Mouse (Mus musculus) stomach, embryonic 15.5 days (tissue): ENCODE measurements around the gene Cebpb. TPM values are rescaled to one million over a fixed set of nuclear protein-coding genes. Genes with fewer than 3 reads are reported as not detected.

ENCODE experiments used
- ATAC-seq: fragments of 200-750 bp; cut with Nextera tagmentation; 2 replicates; pipeline ENCODE4 v1.8.0; 2017; ENCODE audit warnings: low read depth, moderate number of reproducible peaks, moderate TSS enrichment; ENCODE audit not compliant: insufficient read depth, low FRiP score
- H3K27ac ChIP-seq: fragments of 300-500 bp; sonication (generic); 2 replicates; pipeline ENCODE4 v1.5.1; 2015; ENCODE audit warnings: mild to moderate bottlenecking, inconsistent platforms
- H3K27me3 ChIP-seq: fragments of 300-500 bp; sonication (generic); replicated peaks from 2 replicates; pipeline ENCODE4 v1.6.1; 2015; ENCODE audit warnings: inconsistent platforms
- H3K36me3 ChIP-seq: fragments of 300-500 bp; sonication (generic); 2 replicates; pipeline ENCODE4 v1.6.1; 2015; ENCODE audit warnings: inconsistent platforms
- H3K4me1 ChIP-seq: fragments of 300-500 bp; sonication (generic); 2 replicates; pipeline ENCODE4 v1.6.1; 2015; ENCODE audit warnings: inconsistent platforms
- H3K4me2 ChIP-seq: fragments of 300-500 bp; sonication (generic); 2 replicates; pipeline ENCODE4 v1.6.1; 2015; ENCODE audit warnings: mild to moderate bottlenecking, inconsistent platforms
- H3K4me3 ChIP-seq: fragments of 300-500 bp; sonication (generic); replicated peaks from 2 replicates; pipeline ENCODE4 v1.5.1; 2015; ENCODE audit warnings: inconsistent platforms
- H3K9ac ChIP-seq: fragments of 300-500 bp; sonication (generic); 2 replicates; pipeline ENCODE4 v1.6.1; 2015; ENCODE audit warnings: inconsistent platforms
- H3K9me3 ChIP-seq: fragments of 300-500 bp; sonication (generic); 2 replicates; pipeline ENCODE4 v1.6.1; 2016; ENCODE audit warnings: inconsistent platforms
- WGBS: fragments of 180-500 bp; shearing (Covaris S2); methylation state at CpG from one replicate; pipeline ENCODE4 v1.1.7; 2015; 5-methylcytosine and 5-hydroxymethylcytosine counted together
- polyA plus RNA-seq: library from polyadenylated mRNA; unstranded; fragments of >200 nt; fragmentation: Nextera tagmentation; extraction: Ambion mirVana; gene quantifications from 2 replicates; pipeline ENCODE4 v1.2.1, GENCODE M21; 2015

Cebpb gene
- polyA plus RNA-seq, 1 experiment from 2014 or later = 25.4 TPM

DNA sequence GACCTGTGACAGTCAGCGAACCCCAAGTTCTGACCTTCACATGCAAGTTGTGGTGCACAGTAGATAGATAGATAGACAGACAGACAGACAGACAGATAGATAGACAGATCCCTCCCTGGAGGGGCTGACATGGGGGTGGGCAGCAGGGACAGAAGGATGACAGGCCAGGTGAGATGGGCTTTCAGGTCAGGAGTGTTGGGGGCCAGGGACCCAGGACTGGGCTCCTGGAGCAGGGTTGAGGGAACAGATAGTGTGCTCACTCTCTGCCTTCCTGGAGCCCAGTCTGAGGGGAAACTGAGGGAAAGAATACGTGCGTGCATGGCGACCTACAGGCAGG lies 1.5 kb upstream of the Cebpb start:
- Histone ChIP-seq H3K4me3 (no peak overlapping the region), H3K9me3 (no peaks in the 10 kb centered on the region), H3K27ac (no peak overlapping the region), H3K27me3 (0 out of 2 replicates have a peak, but pooled peaks cover 2% of the 10 kb centered on the region), H3K4me2 (no peak overlapping the region), H3K9ac (no peak overlapping the region; the same call in 1 of the 2 replicates), H3K36me3 (no peaks in the 10 kb centered on the region), H3K4me1 (peaks cover 24% of the 10 kb centered on the region)
- 91% methylated on average over 4 of the region's 4 CpGs for WGBS
- ATAC-seq = no peak

DNA sequence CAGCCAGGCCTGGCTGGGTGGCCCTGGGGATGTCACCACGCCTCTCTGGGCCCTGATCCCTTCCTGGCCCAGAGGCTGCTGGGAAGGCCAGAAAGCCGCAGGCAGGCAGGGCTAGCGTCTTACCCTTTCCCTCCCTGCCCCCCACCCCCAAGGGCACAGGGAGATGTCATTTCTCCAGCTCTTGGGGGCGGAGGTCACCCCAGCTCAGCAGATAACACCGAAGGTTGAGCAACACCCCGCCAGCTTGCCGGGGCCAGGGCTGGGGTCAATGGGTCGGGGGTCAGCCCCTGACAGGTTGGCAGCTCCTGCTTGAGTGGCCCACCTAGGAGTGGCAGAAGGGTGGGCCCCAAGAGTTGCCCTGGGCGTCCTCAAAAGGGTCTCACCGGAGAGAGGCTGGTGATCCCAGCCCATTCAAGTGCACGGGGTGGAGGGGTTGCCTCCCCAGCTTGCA lies 1.0 kb upstream of the Cebpb start:
- no peaks in the 10 kb centered on the region for H3K36me3 ChIP-seq
- H3K4me2 ChIP-seq = no peak overlapping the region
- H3K9ac ChIP-seq = no peak overlapping the region
- 0 out of 2 replicates have a peak, but pooled peaks cover 2% of the 10 kb centered on the region for H3K27me3 ChIP-seq
- no peak overlapping the region for H3K4me3 ChIP-seq
- no peak for ATAC-seq
- no peak overlapping the region for H3K27ac ChIP-seq
- 48% methylated on average over 11 of the region's 11 CpGs for WGBS
- H3K4me1 ChIP-seq = peaks cover 24% of the 10 kb centered on the region
- no peaks in the 10 kb centered on the region for H3K9me3 ChIP-seq

- H3K36me3 ChIP-seq = no peaks in the 10 kb centered on the region
- H3K4me1 ChIP-seq = peaks cover 24% of the 10 kb centered on the region
- H3K9ac ChIP-seq = no peak overlapping the region
- peak overlapping the region; percentile 68 for H3K4me3 ChIP-seq
- no peaks in the 10 kb centered on the region for H3K9me3 ChIP-seq
- WGBS = 23% methylated on average over 12 of the region's 12 CpGs
- H3K27ac ChIP-seq = 0 out of 2 replicates have a peak overlapping the region, but pooled peaks have one; percentile 85
- peak; percentile 9 for ATAC-seq
- peak overlapping the region; percentile 89 for H3K4me2 ChIP-seq
- H3K27me3 ChIP-seq = 0 out of 2 replicates have a peak, but pooled peaks cover 2% of the 10 kb centered on the region
These were observed 603 bp upstream of the Cebpb start for GRCm38 (mm10) chr2:167688126-167688497.

DNA sequence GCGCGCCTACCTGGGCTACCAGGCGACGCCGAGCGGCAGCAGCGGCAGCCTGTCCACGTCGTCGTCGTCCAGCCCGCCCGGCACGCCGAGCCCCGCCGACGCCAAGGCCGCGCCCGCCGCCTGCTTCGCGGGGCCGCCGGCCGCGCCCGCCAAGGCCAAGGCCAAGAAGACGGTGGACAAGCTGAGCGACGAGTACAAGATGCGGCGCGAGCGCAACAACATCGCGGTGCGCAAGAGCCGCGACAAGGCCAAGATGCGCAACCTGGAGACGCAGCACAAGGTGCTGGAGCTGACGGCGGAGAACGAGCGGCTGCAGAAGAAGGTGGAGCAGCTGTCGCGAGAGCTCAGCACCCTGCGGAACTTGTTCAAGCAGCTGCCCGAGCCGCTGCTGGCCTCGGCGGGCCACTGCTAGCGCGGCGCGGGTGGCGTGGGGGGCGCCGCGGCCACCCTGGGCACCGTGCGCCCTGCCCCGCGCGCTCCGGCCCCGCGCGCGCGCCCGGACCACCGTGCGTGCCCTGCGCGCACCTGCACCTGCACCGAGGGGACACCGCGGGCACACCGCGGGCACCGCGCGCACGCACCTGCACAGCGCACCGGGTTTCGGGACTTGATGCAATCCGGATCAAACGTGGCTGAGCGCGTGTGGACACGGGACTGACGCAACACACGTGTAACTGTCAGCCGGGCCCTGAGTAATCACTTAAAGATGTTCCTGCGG lies 945 bp downstream of the Cebpb start, which contains the start of gene Tmem189:
Gene Tmem189 (minus strand): TSS at position 322 of the 718 bp plus-strand sequence.
- Histone ChIP-seq H3K4me2 (peak within 1 kb of the TSS; percentile 89), H3K4me3 (peak within 1 kb of the TSS; percentile 68), H3K9me3 (no peaks in the 10 kb centered on the region), H3K27me3 (0 out of 2 replicates have a peak, but pooled peaks cover 2% of the 10 kb centered on the region), H3K27ac (peak within 1 kb of the TSS; percentile 85), H3K4me1 (peaks cover 24% of the 10 kb centered on the region), H3K9ac (peak within 1 kb of the TSS; percentile 50), H3K36me3 (no peaks in the 10 kb centered on the region)
- no peak for ATAC-seq
- under 1% methylated on average over 92 of the region's 99 CpGs for WGBS

DNA sequence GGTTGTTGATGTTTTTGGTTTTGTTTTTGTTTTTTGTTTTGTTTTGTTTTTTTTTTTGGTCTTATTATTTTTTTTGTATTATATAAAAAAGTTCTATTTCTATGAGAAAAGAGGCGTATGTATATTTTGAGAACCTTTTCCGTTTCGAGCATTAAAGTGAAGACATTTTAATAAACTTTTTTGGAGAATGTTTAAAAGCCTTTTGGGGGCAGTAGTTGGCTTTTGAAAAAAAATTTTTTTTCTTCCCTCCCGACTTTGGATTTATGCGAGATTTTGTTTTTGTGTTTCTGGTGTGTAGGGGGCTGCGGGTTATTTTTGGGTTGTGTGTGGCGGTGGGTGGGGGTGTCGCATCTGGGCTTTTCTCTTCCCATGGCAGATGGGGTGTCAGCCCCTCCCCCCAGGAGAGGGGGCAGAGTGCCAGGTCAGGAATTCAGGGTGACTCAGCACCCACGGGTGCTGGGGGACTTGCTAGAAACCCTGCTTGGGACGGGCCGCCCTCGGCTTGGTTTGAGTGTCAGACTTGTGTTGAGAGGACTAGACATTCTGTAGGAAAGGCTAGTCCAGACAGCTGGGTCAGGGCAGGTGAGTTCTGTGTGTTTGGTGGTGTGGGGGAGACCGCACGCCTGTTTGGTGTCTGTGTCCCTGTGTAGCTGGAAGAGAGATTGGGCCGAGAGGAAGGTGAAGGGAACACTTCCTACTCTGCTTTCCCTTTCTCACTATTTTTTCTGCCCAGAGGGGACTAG lies 1.7 kb downstream of the Cebpb start:
- Histone ChIP-seq H3K36me3 (no peaks in the 10 kb centered on the region), H3K27me3 (0 out of 2 replicates have a peak, but pooled peaks cover 2% of the 10 kb centered on the region), H3K4me2 (peak overlapping the region; percentile 89), H3K4me3 (peak overlapping the region; percentile 68), H3K9ac (0 out of 2 replicates have a peak overlapping the region, but pooled peaks have one; percentile 8), H3K4me1 (peaks cover 24% of the 10 kb centered on the region), H3K27ac (peak overlapping the region; percentile 85; the same call in 1 of the 2 replicates), H3K9me3 (no peaks in the 10 kb centered on the region)
- no peak for ATAC-seq
- WGBS = 45% methylated on average over 15 of the region's 15 CpGs

DNA sequence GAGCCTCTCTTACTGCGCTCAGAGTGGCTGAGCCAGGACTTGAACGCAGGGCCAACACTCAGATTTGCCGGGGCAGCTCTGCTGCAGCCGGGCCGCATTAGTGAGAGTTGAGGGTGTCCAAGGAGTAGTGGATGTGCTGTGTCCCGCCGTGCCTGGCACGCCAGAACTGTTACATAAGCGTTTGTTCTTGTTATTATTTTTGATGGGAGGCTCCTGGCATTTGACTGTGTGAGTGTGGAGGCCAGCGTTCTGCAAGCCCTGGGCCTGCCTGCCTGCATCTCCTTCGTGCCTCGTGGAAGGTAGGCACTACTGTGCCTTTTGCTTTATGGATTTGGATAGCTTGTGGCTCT lies 2.2 kb downstream of the Cebpb start:
- Histone ChIP-seq H3K27me3 (0 out of 2 replicates have a peak, but pooled peaks cover 2% of the 10 kb centered on the region), H3K9ac (no peak overlapping the region), H3K4me1 (peaks cover 24% of the 10 kb centered on the region), H3K4me3 (peak overlapping the region; percentile 34), H3K36me3 (no peaks in the 10 kb centered on the region), H3K27ac (no peak overlapping the region), H3K9me3 (no peaks in the 10 kb centered on the region), H3K4me2 (peak overlapping the region; percentile 89)
- 70% methylated on average over 12 of the region's 12 CpGs for WGBS
- no peak for ATAC-seq

- WGBS = 88% methylated on average over 6 of the region's 6 CpGs
- Histone ChIP-seq H3K9ac (no peak overlapping the region), H3K4me3 (peak overlapping the region; percentile 34), H3K27me3 (0 out of 2 replicates have a peak, but pooled peaks cover 2% of the 10 kb centered on the region), H3K9me3 (no peaks in the 10 kb centered on the region), H3K4me2 (peak overlapping the region; percentile 89), H3K27ac (no peak overlapping the region), H3K4me1 (peaks cover 24% of the 10 kb centered on the region), H3K36me3 (no peaks in the 10 kb centered on the region)
- ATAC-seq = no peak
These were observed 2.7 kb downstream of the Cebpb start for GRCm38 (mm10) chr2:167691410-167691809.

- Histone ChIP-seq H3K9me3 (no peaks in the 10 kb centered on the region), H3K9ac (no peak overlapping the region), H3K4me3 (peak overlapping the region; percentile 34; the same call in 1 of the 2 replicates), H3K4me2 (peak overlapping the region; percentile 89), H3K27ac (no peak overlapping the region), H3K27me3 (0 out of 2 replicates have a peak, but pooled peaks cover 2% of the 10 kb centered on the region), H3K4me1 (peaks cover 23% of the 10 kb centered on the region), H3K36me3 (no peaks in the 10 kb centered on the region)
- 77% methylated on average over 14 of the region's 14 CpGs for WGBS
- ATAC-seq = no peak
These were observed 3.4 kb downstream of the Cebpb start for GRCm38 (mm10) chr2:167691871-167692661.

DNA sequence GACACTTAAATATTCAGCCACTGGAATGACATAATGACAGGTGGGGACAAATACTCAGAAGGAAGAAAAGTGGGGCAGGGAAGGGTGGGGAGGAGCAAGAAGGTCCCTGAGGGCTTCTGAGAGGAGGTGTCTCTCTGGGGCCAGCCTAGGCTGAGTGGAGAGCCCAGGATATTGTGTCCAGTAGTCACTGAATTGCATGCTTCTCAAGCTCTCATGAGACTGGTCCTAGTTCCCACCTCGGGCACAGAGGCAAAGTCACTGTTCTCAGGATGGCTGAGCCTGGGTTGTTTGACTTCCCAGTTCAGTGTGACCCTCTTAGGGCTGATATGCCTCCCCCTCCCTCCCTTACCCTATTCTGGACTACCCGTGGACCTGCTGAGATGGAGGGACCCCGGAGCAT lies 4.1 kb downstream of the Cebpb start:
- no peaks in the 10 kb centered on the region for H3K36me3 ChIP-seq
- H3K27me3 ChIP-seq = 0 out of 2 replicates have a peak, but pooled peaks cover under 1% of the 10 kb centered on the region
- peaks cover 19% of the 10 kb centered on the region for H3K4me1 ChIP-seq
- H3K9me3 ChIP-seq = no peaks in the 10 kb centered on the region
- no peak overlapping the region for H3K4me2 ChIP-seq
- no peak overlapping the region for H3K4me3 ChIP-seq
- 73% methylated on average over 3 of the region's 3 CpGs for WGBS
- no peak overlapping the region for H3K9ac ChIP-seq
- ATAC-seq = no peak
- no peak overlapping the region for H3K27ac ChIP-seq

DNA sequence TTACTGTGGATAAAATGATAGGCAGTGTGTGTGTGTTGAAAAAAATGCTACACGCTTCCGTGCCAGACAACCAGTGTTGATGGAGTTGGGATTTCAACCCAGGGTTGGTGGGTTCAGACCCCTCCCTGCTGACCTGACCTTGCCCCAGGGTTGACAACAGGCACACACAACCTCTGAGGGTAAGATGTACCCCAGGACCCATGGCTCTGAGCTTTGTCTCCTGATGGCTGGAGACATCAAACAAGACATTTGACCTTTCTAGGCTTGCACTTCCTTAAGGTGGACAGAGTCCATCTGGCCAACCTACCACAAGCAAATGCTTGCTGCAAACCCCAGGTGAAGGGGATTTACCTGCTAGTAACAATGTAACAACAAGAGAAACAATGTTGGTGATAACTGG lies 4.8 kb downstream of the Cebpb start:
- no peak overlapping the region for H3K27ac ChIP-seq
- WGBS = 81% methylated on average over 2 of the region's 2 CpGs
- no peaks in the 10 kb centered on the region for H3K9me3 ChIP-seq
- no peak overlapping the region for H3K9ac ChIP-seq
- no peak overlapping the region for H3K4me2 ChIP-seq
- no peaks in the 10 kb centered on the region for H3K36me3 ChIP-seq
- no peaks in the 10 kb centered on the region for H3K27me3 ChIP-seq
- no peak overlapping the region for H3K4me3 ChIP-seq
- no peak for ATAC-seq
- H3K4me1 ChIP-seq = peaks cover 17% of the 10 kb centered on the region

DNA sequence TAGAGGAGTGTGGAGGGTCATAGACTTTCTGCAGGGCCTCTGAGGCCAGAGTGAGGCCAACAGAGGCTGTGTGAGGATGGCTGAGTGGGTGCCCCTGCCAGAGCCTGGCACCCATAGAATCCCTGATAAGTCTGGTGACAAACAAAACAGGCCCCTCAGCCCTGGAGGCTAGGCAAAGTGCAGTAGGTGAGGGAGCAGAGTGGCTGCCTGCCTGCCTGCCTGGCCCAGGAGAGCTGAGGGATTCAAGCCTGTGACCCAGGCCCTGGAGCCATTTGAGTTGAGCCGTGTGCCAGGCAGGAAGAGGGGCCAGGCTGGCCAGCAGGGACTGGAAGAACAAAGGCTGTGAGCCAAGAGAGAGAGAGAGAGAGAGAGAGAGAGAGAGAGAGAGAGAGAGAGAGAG lies 5.5 kb downstream of the Cebpb start:
- no peak for ATAC-seq
- 61% methylated on average over 1 of the region's 1 CpGs for WGBS
- Histone ChIP-seq H3K4me1 (peaks cover 17% of the 10 kb centered on the region), H3K9me3 (no peaks in the 10 kb centered on the region), H3K36me3 (no peaks in the 10 kb centered on the region), H3K9ac (no peak overlapping the region), H3K27ac (no peak overlapping the region), H3K27me3 (no peaks in the 10 kb centered on the region), H3K4me3 (no peak overlapping the region), H3K4me2 (no peak overlapping the region)
